8 mouse cellular contexts compared by ENCODE assay signal in the genomic region with DNA sequence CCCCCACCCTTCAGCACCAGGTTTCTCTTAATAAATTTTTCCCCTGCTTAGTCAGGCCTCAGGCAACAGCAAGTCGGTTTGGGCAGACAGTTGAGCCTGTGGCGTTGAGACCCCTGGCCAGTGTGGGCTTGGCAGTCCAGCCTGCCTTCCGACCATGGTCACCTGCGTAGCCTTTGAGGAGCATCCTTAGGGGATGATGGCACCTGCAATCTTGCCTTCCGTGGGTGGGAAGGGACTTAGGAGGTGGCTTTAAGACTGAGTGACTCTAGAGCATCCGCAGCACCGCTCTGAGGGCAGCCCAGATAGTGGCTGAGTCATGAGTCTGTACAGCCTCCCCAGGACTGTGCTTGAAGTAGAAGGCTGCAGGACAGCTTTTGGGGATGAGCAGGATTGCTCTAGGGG. TPM values are rescaled to one million over a fixed set of nuclear protein-coding genes. Genes with fewer than 3 reads are reported as not detected.
DNase-seq lines count a peak whose midpoint lies in the region; ATAC-seq and TF ChIP-seq lines count a peak whose summit lies in the region.

No protein-coding gene starts in this region.

- no peak for TF ChIP-seq CTCF in forebrain, postnatal 0 days (IDR thresholded peaks at IDR 0.05; ENCODE audit: low read depth)
- TF ChIP-seq CTCF in stomach, postnatal 0 days (IDR thresholded peaks at IDR 0.05; ENCODE audit: low read depth), result no peak

- H3K36me3 ChIP-seq in forebrain, postnatal 0 days (ENCODE audit: insufficient read depth), result peaks cover 13% of the 10 kb centered on the region
- H3K36me3 ChIP-seq in liver, embryonic 13.5 days, result no peaks in the 10 kb centered on the region
- no peaks in the 10 kb centered on the region for H3K36me3 ChIP-seq in stomach, postnatal 0 days (ENCODE audit: control insufficient read depth, insufficient read depth, low read length)

- peak; percentile 60 for ATAC-seq in forebrain, postnatal 0 days
- ATAC-seq in liver, embryonic 13.5 days (ENCODE audit: low read depth), result peak; percentile 29
- ATAC-seq in stomach, postnatal 0 days (ENCODE audit: low FRiP score, low TSS enrichment), result peak; percentile 36; the same call in 1 of the 2 replicates

- 12% methylated on average over 7 of the region's 7 CpGs for WGBS in forebrain, postnatal 0 days
- WGBS in liver, embryonic 13.5 days (ENCODE audit: insufficient replicate concordance), result 10% methylated on average over 7 of the region's 7 CpGs
- 15% methylated on average over 7 of the region's 7 CpGs for WGBS in stomach, postnatal 0 days

- DNase-seq in cerebellum, adult 18-20 months, result peak; percentile 36 to 52
- no peak for DNase-seq in cerebellum, postnatal 10 days
- DNase-seq in right cerebral cortex, adult 18-20 months, result peak; percentile 48
- no peak for DNase-seq in right cerebral cortex, postnatal 14 days
- peak; percentile 46 for DNase-seq in forebrain, postnatal 0 days
- no peak for DNase-seq in liver, embryonic 13.5 days
- DNase-seq in stomach, postnatal 0 days (ENCODE audit: low spot score), result no peak
- no peak for DNase-seq in T-cell, adult 2 months (ENCODE audit: low spot score)

- no peaks in the 10 kb centered on the region for H3K27me3 ChIP-seq in forebrain, postnatal 0 days (ENCODE audit: insufficient read depth, low read length)
- H3K27me3 ChIP-seq in liver, embryonic 13.5 days, result peaks cover 13% of the 10 kb centered on the region
- no peaks in the 10 kb centered on the region for H3K27me3 ChIP-seq in stomach, postnatal 0 days (ENCODE audit: control insufficient read depth, insufficient read depth, low read length)

- no peak for TF ChIP-seq EP300 in stomach, postnatal 0 days (optimal IDR thresholded peaks at IDR 0.05)

- H3K4me1 ChIP-seq in forebrain, postnatal 0 days (ENCODE audit: insufficient read depth), result peaks cover 15% of the 10 kb centered on the region
- peaks cover 39% of the 10 kb centered on the region for H3K4me1 ChIP-seq in liver, embryonic 13.5 days (replicated peaks)
- no peaks in the 10 kb centered on the region; the same call in 1 of the 2 replicates for H3K4me1 ChIP-seq in stomach, postnatal 0 days (replicated peaks; ENCODE audit: control insufficient read depth, insufficient read depth)

- H3K4me3 ChIP-seq in forebrain, postnatal 0 days (ENCODE audit: low read depth, low read length), result peak overlapping the region; percentile 72
- peak overlapping the region; percentile 64 for H3K4me3 ChIP-seq in liver, embryonic 13.5 days (replicated peaks)
- H3K4me3 ChIP-seq in stomach, postnatal 0 days (ENCODE audit: low read depth, low read length), result peak overlapping the region; percentile 65

- H3K9ac ChIP-seq in forebrain, postnatal 0 days, result peak overlapping the region; percentile 88
- peak overlapping the region; percentile 75 for H3K9ac ChIP-seq in liver, embryonic 13.5 days
- H3K9ac ChIP-seq in stomach, postnatal 0 days (ENCODE audit: low read length), result peak overlapping the region; percentile 81

- peak overlapping the region; percentile 67 for H3K27ac ChIP-seq in forebrain, postnatal 0 days (ENCODE audit: low read depth, low read length)
- no peak overlapping the region for H3K27ac ChIP-seq in liver, embryonic 13.5 days
- peak overlapping the region; percentile 56; the same call in 1 of the 2 replicates for H3K27ac ChIP-seq in stomach, postnatal 0 days (replicated peaks)

- no peaks in the 10 kb centered on the region for H3K9me3 ChIP-seq in forebrain, postnatal 0 days (ENCODE audit: low read length)
- no peaks in the 10 kb centered on the region for H3K9me3 ChIP-seq in liver, embryonic 13.5 days (replicated peaks)
- H3K9me3 ChIP-seq in stomach, postnatal 0 days (ENCODE audit: control insufficient read depth, low read length), result no peaks in the 10 kb centered on the region

- H3K4me2 ChIP-seq in forebrain, postnatal 0 days (ENCODE audit: low read depth), result peak overlapping the region; percentile 97
- H3K4me2 ChIP-seq in liver, embryonic 13.5 days, result peak overlapping the region; percentile 87
- H3K4me2 ChIP-seq in stomach, postnatal 0 days (replicated peaks; ENCODE audit: low read depth), result peak overlapping the region; percentile 94

RNA-seq across cellular contexts. Expression of a gene that starts 0.6 kb away (rescaled TPM):
- total RNA-seq in forebrain, postnatal 0 days (2014; rRNA removed), result 51.1 and 55.6 TPM in 2 replicates
- 53.8 and 57.5 TPM in 2 replicates for polyA plus RNA-seq in forebrain, postnatal 0 days (2015; fragmentation: Nextera tagmentation; extraction: Ambion mirVana)
- polyA plus RNA-seq in liver, embryonic 13.5 days (2015; fragmentation: Nextera tagmentation; extraction: Ambion mirVana), result 2.4 and 2.6 TPM in 2 replicates
- 12.7 and 13.4 TPM in 2 replicates for polyA plus RNA-seq in stomach, postnatal 0 days (2015; fragmentation: Nextera tagmentation; extraction: Ambion mirVana)

RNA-seq across cellular contexts. Expression of a gene that starts 9.3 kb away (rescaled TPM):
- total RNA-seq in forebrain, postnatal 0 days (2014; rRNA removed), result 5.4 and 8.9 TPM in 2 replicates
- polyA plus RNA-seq in forebrain, postnatal 0 days (2015; fragmentation: Nextera tagmentation; extraction: Ambion mirVana), result 8.6 and 11.1 TPM in 2 replicates
- polyA plus RNA-seq in liver, embryonic 13.5 days (2015; fragmentation: Nextera tagmentation; extraction: Ambion mirVana), result 6.4 and 6.5 TPM in 2 replicates
- polyA plus RNA-seq in stomach, postnatal 0 days (2015; fragmentation: Nextera tagmentation; extraction: Ambion mirVana), result 14.0 and 14.1 TPM in 2 replicates

RNA-seq across cellular contexts. Expression of a gene that starts 13.1 kb away (rescaled TPM):
- 43.7 and 50.2 TPM in 2 replicates for total RNA-seq in forebrain, postnatal 0 days (2014; rRNA removed)
- polyA plus RNA-seq in forebrain, postnatal 0 days (2015; fragmentation: Nextera tagmentation; extraction: Ambion mirVana), result 56.4 and 57.4 TPM in 2 replicates
- 17.7 and 19.9 TPM in 2 replicates for polyA plus RNA-seq in liver, embryonic 13.5 days (2015; fragmentation: Nextera tagmentation; extraction: Ambion mirVana)
- polyA plus RNA-seq in stomach, postnatal 0 days (2015; fragmentation: Nextera tagmentation; extraction: Ambion mirVana), result 20.0 and 24.6 TPM in 2 replicates

RNA-seq across cellular contexts. Expression of a gene that starts 17.5 kb away (rescaled TPM):
- not detected in 2 replicates for total RNA-seq in forebrain, postnatal 0 days (2014; rRNA removed)
- not detected in 2 replicates for polyA plus RNA-seq in forebrain, postnatal 0 days (2015; fragmentation: Nextera tagmentation; extraction: Ambion mirVana)
- polyA plus RNA-seq in liver, embryonic 13.5 days (2015; fragmentation: Nextera tagmentation; extraction: Ambion mirVana), result not detected in 2 replicates
- not detected in 2 replicates for polyA plus RNA-seq in stomach, postnatal 0 days (2015; fragmentation: Nextera tagmentation; extraction: Ambion mirVana)

RNA-seq across cellular contexts. Expression of a gene that starts 23.9 kb away (rescaled TPM):
- not detected in 2 replicates for total RNA-seq in forebrain, postnatal 0 days (2014; rRNA removed)
- polyA plus RNA-seq in forebrain, postnatal 0 days (2015; fragmentation: Nextera tagmentation; extraction: Ambion mirVana), result not detected in 2 replicates
- not detected in 2 replicates for polyA plus RNA-seq in liver, embryonic 13.5 days (2015; fragmentation: Nextera tagmentation; extraction: Ambion mirVana)
- polyA plus RNA-seq in stomach, postnatal 0 days (2015; fragmentation: Nextera tagmentation; extraction: Ambion mirVana), result not detected in 2 replicates

Comparison
In these comparisons a context has a peak if more than half of its experiments do, and no peak if none do; other contexts are left out.
1. DNase-seq: peak in cerebellum, adult 18-20 months (2 of 2), right cerebral cortex, adult 18-20 months (single experiment) and forebrain, postnatal 0 days (single experiment); none in cerebellum, postnatal 10 days (0 of 2), right cerebral cortex, postnatal 14 days (single experiment), liver, embryonic 13.5 days (single experiment), stomach, postnatal 0 days (single experiment) and T-cell, adult 2 months (single experiment).
2. Peak in every context shown above with its lines, with median percentiles within 50 percentile points of each other: ATAC-seq, H3K4me2 ChIP-seq, H3K4me3 ChIP-seq and H3K9ac ChIP-seq.